Mouse (Mus musculus): ENCODE data around the gene Ltf.

The Ltf gene

GRCm38 (mm10) chr9:111086995-111087606, 68.0 kb downstream of the Ltf start:
- no peak for DNase-seq (ENCODE audit: low spot score in 2 of 2)

GRCm38 (mm10) chr9:111087960-111088359, 68.9 kb downstream of the Ltf start:
- DNase-seq (ENCODE audit: low spot score in 2 of 2) = no peak

- DNase-seq (ENCODE audit: low spot score in 2 of 2) = no peak
Measured at GRCm38 (mm10) chr9:111088886-111089285, 69.8 kb downstream of the Ltf start.
